In the genomic region with DNA sequence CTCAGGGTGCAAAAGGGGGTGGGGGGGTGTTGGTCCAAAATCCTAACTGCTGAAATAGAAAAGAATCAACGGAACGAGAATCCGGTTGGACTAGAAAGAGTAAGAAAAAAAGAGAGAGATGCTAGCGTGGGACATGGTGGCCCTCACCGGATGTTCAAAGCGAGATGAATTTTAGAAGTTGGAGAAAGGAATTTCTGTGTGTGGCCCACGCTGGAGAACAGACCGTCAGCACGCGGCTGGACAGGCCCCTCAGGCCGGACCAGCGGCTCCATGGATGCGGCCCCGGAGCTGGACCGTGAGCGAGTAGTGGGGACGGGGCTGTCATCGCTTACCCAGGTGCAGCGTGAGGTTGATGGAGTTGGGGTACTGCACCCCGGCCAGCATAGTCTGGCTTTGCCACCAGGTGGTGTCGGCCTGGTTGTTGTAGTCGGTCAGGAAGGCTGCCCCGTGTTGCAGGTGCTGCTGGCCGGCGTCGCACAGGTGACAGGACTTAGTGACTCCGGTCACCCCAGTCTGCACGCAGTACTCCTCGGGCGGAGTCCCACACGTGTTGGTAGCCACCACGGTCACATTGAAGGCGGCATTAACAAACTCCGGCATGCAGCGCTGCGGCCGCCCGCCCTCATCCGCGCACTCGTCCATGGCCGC, we compare ENCODE assay signal across 8 mouse cellular contexts. TPM values are rescaled to one million over a fixed set of nuclear protein-coding genes. Genes with fewer than 3 reads are reported as not detected.
DNase-seq lines count a peak whose midpoint lies in the region; ATAC-seq and TF ChIP-seq lines count a peak whose summit lies in the region.

No protein-coding gene starts in this region.

- H3K4me3 ChIP-seq in bone marrow macrophage, adult 2 months (ENCODE audit: insufficient read depth, low read length) = peak overlapping the region; percentile 68
- peak overlapping the region; percentile 95 for H3K4me3 ChIP-seq in forebrain, embryonic 12.5 days (replicated peaks)
- peak overlapping the region; percentile 96 for H3K4me3 ChIP-seq in hindbrain, embryonic 10.5 days
- peak overlapping the region; percentile 97 for H3K4me3 ChIP-seq in small intestine, adult 2 months (ENCODE audit: low read depth, low read length)

- intact Hi-C loops in left cerebral cortex, postnatal 14 days (cut with DNase I) = loop anchor here (2.0 kb wide), 1 partner anchor 55 kb away; no protein-coding TSS in a partner anchor

- ATAC-seq in forebrain, embryonic 12.5 days (ENCODE audit: low FRiP score) = peak; percentile 54
- peak; percentile 61 for ATAC-seq in megakaryocyte progenitor cell, adult 5-6 weeks (replicated peaks; ENCODE audit: poor library complexity)

- DNase-seq in adrenal gland, postnatal 14 days = peak; percentile 75
- no peak for DNase-seq in adrenal gland, adult (ENCODE audit: inconsistent age in 2 of 2, low spot score in 1 of 2)
- DNase-seq in hindbrain, embryonic 10.5 days (ENCODE audit: low spot score) = peak; percentile 64
- peak; percentile 36 to 39 for DNase-seq in left cerebral cortex, postnatal 14 days (ENCODE audit: low spot score in 2 of 2)

- peak overlapping the region; percentile 76; the same call in 1 of the 2 replicates for H3K27ac ChIP-seq in bone marrow macrophage, adult 2 months (ENCODE audit: insufficient read depth, low read depth, low read length)
- peak overlapping the region; percentile 91 for H3K27ac ChIP-seq in forebrain, embryonic 12.5 days
- H3K27ac ChIP-seq in hindbrain, embryonic 10.5 days = peak overlapping the region; percentile 97
- peak overlapping the region; percentile 3 for H3K27ac ChIP-seq in small intestine, adult 2 months (ENCODE audit: insufficient read depth, low read depth, low read length)

- no peak for TF ChIP-seq POLR2A in bone marrow macrophage, adult 2 months (IDR thresholded peaks at IDR 0.05; ENCODE audit: borderline replicate concordance, low read depth, low read length)
- TF ChIP-seq POLR2A in small intestine, adult 2 months (IDR thresholded peaks at IDR 0.05; ENCODE audit: low read depth, low read length) = no peak

- 0% methylated on average over 42 of the region's 42 CpGs for WGBS in forebrain, embryonic 12.5 days
- under 1% methylated on average over 42 of the region's 42 CpGs for WGBS in hindbrain, embryonic 10.5 days
- under 1% methylated on average over 42 of the region's 42 CpGs for WGBS in small intestine, adult 2 months

- H3K9ac ChIP-seq in forebrain, embryonic 12.5 days = peak overlapping the region; percentile 94

- H3K9me3 ChIP-seq in forebrain, embryonic 12.5 days = no peaks in the 10 kb centered on the region
- no peaks in the 10 kb centered on the region for H3K9me3 ChIP-seq in hindbrain, embryonic 10.5 days

- no peaks in the 10 kb centered on the region for H3K27me3 ChIP-seq in forebrain, embryonic 12.5 days
- H3K27me3 ChIP-seq in hindbrain, embryonic 10.5 days (ENCODE audit: insufficient read depth, poor library complexity, severe bottlenecking) = no peaks in the 10 kb centered on the region
- H3K27me3 ChIP-seq in small intestine, adult 2 months (ENCODE audit: control insufficient read depth, insufficient read depth, low read length) = no peaks in the 10 kb centered on the region

- H3K36me3 ChIP-seq in forebrain, embryonic 12.5 days (replicated peaks) = no peaks in the 10 kb centered on the region
- 0 out of 2 replicates have a peak, but pooled peaks cover 2% of the 10 kb centered on the region for H3K36me3 ChIP-seq in hindbrain, embryonic 10.5 days
- no peaks in the 10 kb centered on the region for H3K36me3 ChIP-seq in small intestine, adult 2 months (ENCODE audit: control insufficient read depth, insufficient read depth, low read length)

- no peak for TF ChIP-seq CTCF in bone marrow macrophage, adult 2 months (IDR thresholded peaks at IDR 0.05; ENCODE audit: low read depth, low read length)
- 0 out of 2 replicates have a peak, but pooled peaks have one; percentile 28 for TF ChIP-seq CTCF in small intestine, adult 2 months (IDR thresholded peaks at IDR 0.05; ENCODE audit: extremely low read depth, insufficient read length, insufficient replicate concordance, low read depth, low read length)

- peaks cover 19% of the 10 kb centered on the region for H3K4me1 ChIP-seq in bone marrow macrophage, adult 2 months (ENCODE audit: control insufficient read depth, insufficient read depth, low read length)
- H3K4me1 ChIP-seq in forebrain, embryonic 12.5 days = peaks cover 28% of the 10 kb centered on the region
- H3K4me1 ChIP-seq in hindbrain, embryonic 10.5 days (replicated peaks) = peaks cover 48% of the 10 kb centered on the region
- H3K4me1 ChIP-seq in small intestine, adult 2 months (ENCODE audit: control insufficient read depth, insufficient read depth, insufficient read length, low read length) = peaks cover 5% of the 10 kb centered on the region

- peak overlapping the region; percentile 97 for H3K4me2 ChIP-seq in forebrain, embryonic 12.5 days

RNA-seq across cellular contexts. Expression of a gene that starts 0.7 kb away (rescaled TPM):
- total RNA-seq in adrenal gland, postnatal 14 days (2021) = 169 and 170 TPM in 2 replicates
- polyA plus RNA-seq in bone marrow macrophage, adult 2 months (2012; ENCODE audit: insufficient read depth, insufficient read length, missing spikeins) = 15.5 and 16.4 TPM in 2 replicates
- polyA plus RNA-seq in forebrain, embryonic 12.5 days (2016; fragmentation: Nextera tagmentation; extraction: Ambion mirVana) = 26.0 and 26.3 TPM in 2 replicates
- polyA plus RNA-seq in hindbrain, embryonic 10.5 days (2016; fragmentation: Nextera tagmentation; extraction: Ambion mirVana) = 21.3 and 26.2 TPM in 2 replicates
- total RNA-seq in left cerebral cortex, postnatal 14 days (2021) = 10 to 100 TPM; 40.8 to 46.8 TPM
- total RNA-seq in megakaryocyte progenitor cell, adult 5-6 weeks (2015) = 2.6 and 4.4 TPM in 2 replicates
- total RNA-seq in megakaryocyte progenitor cell, adult 5-6 weeks (2017) = 2.2 and 2.9 TPM in 2 replicates
- 15.2 and 22.8 TPM in 2 replicates for polyA plus RNA-seq in small intestine, adult 2 months (2012; rRNA removed)

Comparison
In these comparisons a context has a peak if more than half of its experiments do, and no peak if none do; other contexts are left out.
1. DNase-seq: peak in adrenal gland, postnatal 14 days (single experiment), hindbrain, embryonic 10.5 days (single experiment) and left cerebral cortex, postnatal 14 days (2 of 2); none in adrenal gland, adult (0 of 2).
2. H3K27ac ChIP-seq: peak in every context shown above with its lines; median percentile 97 in hindbrain, embryonic 10.5 days; 91 in forebrain, embryonic 12.5 days; 76 in bone marrow macrophage, adult 2 months; 3 in small intestine, adult 2 months.
3. Peak in every context shown above with its lines, with median percentiles within 50 percentile points of each other: H3K4me3 ChIP-seq.